Comparison of ENCODE assay signal across 17 mouse cellular contexts in the genomic region with DNA sequence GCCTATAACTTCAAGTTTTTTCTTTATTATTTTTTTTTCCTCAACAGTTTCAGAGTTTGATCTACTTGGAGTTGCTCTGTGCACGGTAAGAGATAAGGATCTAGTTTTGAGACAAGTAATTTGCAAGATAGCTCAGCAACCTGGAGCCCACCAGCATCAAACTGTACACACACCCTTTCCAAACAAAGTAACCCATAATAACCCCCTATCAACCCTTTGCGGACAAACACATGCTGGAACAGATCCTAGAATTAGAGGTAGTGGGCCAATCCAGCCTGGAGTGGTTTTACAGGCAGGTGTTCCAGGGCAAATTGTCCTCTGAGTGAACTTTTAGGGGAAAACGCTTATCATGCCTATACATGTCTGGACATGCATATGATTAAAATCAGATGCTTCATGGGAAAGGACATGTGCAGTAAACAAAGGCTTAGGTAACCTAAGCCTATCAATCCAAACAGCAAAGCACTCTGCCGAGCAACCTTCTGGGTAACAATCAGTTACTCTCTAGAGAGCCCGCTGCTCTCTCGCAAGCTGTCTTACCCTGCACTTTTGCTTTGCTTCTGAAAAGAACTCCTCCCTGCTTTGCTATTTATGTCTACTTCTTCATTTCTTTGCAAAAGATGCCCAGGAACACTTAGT.
A peak's percentile ranks its signal among the peaks of the same experiment; 100 is the strongest.
DNase-seq lines count a peak whose midpoint lies in the region; ATAC-seq lines count a peak whose summit lies in the region.
"Had no signal": no experiment of that assay in that cellular context is flagged by ENCODE, and none has a peak within 500 bp of the region (broad histone marks: within the 10 kb centered on the region; RNA-seq: fewer than 3 reads in every experiment).

No protein-coding gene starts in this region.

- H3K4me1 ChIP-seq in heart, embryonic 10.5 days: no peaks in the 10 kb centered on the region
- H3K4me1 ChIP-seq in embryonic facial prominence, embryonic 14.5 days (ENCODE audit: control insufficient read depth, insufficient read depth, low read length): 0 out of 2 replicates have a peak, but pooled peaks cover 8% of the 10 kb centered on the region
- H3K4me1 ChIP-seq: megakaryocyte, embryonic 14.5 days; midbrain, embryonic 15.5 days had no signal

- H3K4me2 ChIP-seq in embryonic facial prominence, embryonic 14.5 days (ENCODE audit: low read depth, low read length): no peak overlapping the region
- H3K4me2 ChIP-seq: limb, embryonic 13.5 days; midbrain, embryonic 15.5 days had no signal

- intact Hi-C loops in left cerebral cortex, postnatal 36 days (cut with DNase I): no loop called here

- 75% methylated on average over 6 of the region's 6 CpGs for WGBS in heart, embryonic 10.5 days
- WGBS in embryonic facial prominence, embryonic 14.5 days: 31% methylated on average over 6 of the region's 6 CpGs

- H3K9me3 ChIP-seq in heart, embryonic 10.5 days: no peaks in the 10 kb centered on the region
- H3K9me3 ChIP-seq in embryonic facial prominence, embryonic 14.5 days (ENCODE audit: control insufficient read depth, low read length): no peaks in the 10 kb centered on the region
- H3K9me3 ChIP-seq: forebrain, embryonic 10.5 days; limb, embryonic 13.5 days; midbrain, embryonic 15.5 days had no signal

- no peak overlapping the region for H3K27ac ChIP-seq in heart, embryonic 10.5 days
- no peak overlapping the region for H3K27ac ChIP-seq in embryonic facial prominence, embryonic 14.5 days (replicated peaks; ENCODE audit: low read depth, low read length)
- H3K27ac ChIP-seq: forebrain, embryonic 10.5 days; limb, embryonic 13.5 days; liver, embryonic 14.5 days; midbrain, embryonic 15.5 days had no signal

- no peaks in the 10 kb centered on the region for H3K36me3 ChIP-seq in heart, embryonic 10.5 days
- no peaks in the 10 kb centered on the region for H3K36me3 ChIP-seq in embryonic facial prominence, embryonic 14.5 days (ENCODE audit: control insufficient read depth, insufficient read depth, low read length)
- H3K36me3 ChIP-seq: forebrain, embryonic 10.5 days; limb, embryonic 13.5 days; midbrain, embryonic 15.5 days had no signal

- no peak overlapping the region for H3K4me3 ChIP-seq in heart, embryonic 10.5 days
- H3K4me3 ChIP-seq in embryonic facial prominence, embryonic 14.5 days (ENCODE audit: low read depth, low read length): no peak overlapping the region
- H3K4me3 ChIP-seq: forebrain, embryonic 10.5 days; limb, embryonic 13.5 days; megakaryocyte, embryonic 14.5 days; midbrain, embryonic 15.5 days; myocyte had no signal

- peak; percentile 84 for ATAC-seq in embryonic facial prominence, embryonic 14.5 days (ENCODE audit: low read depth)
- ATAC-seq in CD4-positive, CD25-positive, alpha-beta regulatory T cell, adult 4 months: no peak
- ATAC-seq: midbrain, embryonic 15.5 days had no signal

- DNase-seq in heart, embryonic 10.5 days (ENCODE audit: low spot score): peak; percentile 10
- no peak for DNase-seq in heart, adult 11 months
- DNase-seq in urinary bladder, postnatal 14 days (ENCODE audit: low spot score): peak; percentile 33
- no peak for DNase-seq in urinary bladder, adult 2 months (ENCODE audit: low spot score)
- peak; percentile 65 for DNase-seq in embryonic facial prominence, embryonic 14.5 days (ENCODE audit: low spot score)
- DNase-seq in ovary, adult 18-20 months (ENCODE audit: low spot score): no peak
- no peak for DNase-seq in left cerebral cortex, postnatal 36 days (ENCODE audit: low spot score in 2 of 2)
- DNase-seq: cerebellum, adult 2 months; gastrocnemius, postnatal 14 days; thymus, adult 18-20 months had no signal

- H3K27me3 ChIP-seq in heart, embryonic 10.5 days (ENCODE audit: insufficient read depth, poor library complexity, severe bottlenecking): no peaks in the 10 kb centered on the region
- H3K27me3 ChIP-seq in embryonic facial prominence, embryonic 14.5 days (replicated peaks; ENCODE audit: control insufficient read depth, insufficient read depth, low read length): no peaks in the 10 kb centered on the region
- H3K27me3 ChIP-seq: limb, embryonic 13.5 days; megakaryocyte, embryonic 14.5 days; midbrain, embryonic 15.5 days had no signal

- H3K9ac ChIP-seq in embryonic facial prominence, embryonic 14.5 days (ENCODE audit: low read depth, low read length): no peak overlapping the region
- H3K9ac ChIP-seq: limb, embryonic 13.5 days; liver, embryonic 14.5 days; midbrain, embryonic 15.5 days had no signal

Comparison
In these comparisons a context has a peak if more than half of its experiments do, and no peak if none do; other contexts are left out.
1. DNase-seq: peak in heart, embryonic 10.5 days (single experiment), urinary bladder, postnatal 14 days (single experiment) and embryonic facial prominence, embryonic 14.5 days (single experiment); none in heart, adult 11 months (single experiment), urinary bladder, adult 2 months (single experiment), ovary, adult 18-20 months (single experiment) and left cerebral cortex, postnatal 36 days (0 of 2).